Mouse (Mus musculus): Measurements from ENCODE around the gene Crispld2.

GRCm38 (mm10) chr8:120037611-120038010 is 45.4 kb downstream of the Crispld2 start:
- no peak for TF ChIP-seq CTCF (IDR thresholded peaks at IDR 0.05; ENCODE audit: borderline replicate concordance, control insufficient read depth, extremely low read depth, insufficient read depth, low read length, poor library complexity)
- no peak for TF ChIP-seq POLR2A (IDR thresholded peaks at IDR 0.05; ENCODE audit: control insufficient read depth, extremely low read depth, insufficient read depth, low read length, poor library complexity)
